Mouse (Mus musculus) right cerebral cortex, postnatal 14 days (tissue): ENCODE results near the gene Trip10.

Experiments
- DNase-seq: peaks from one replicate; pipeline ENCODE4 v3.0.0; 2022

Gene Trip10

DNA sequence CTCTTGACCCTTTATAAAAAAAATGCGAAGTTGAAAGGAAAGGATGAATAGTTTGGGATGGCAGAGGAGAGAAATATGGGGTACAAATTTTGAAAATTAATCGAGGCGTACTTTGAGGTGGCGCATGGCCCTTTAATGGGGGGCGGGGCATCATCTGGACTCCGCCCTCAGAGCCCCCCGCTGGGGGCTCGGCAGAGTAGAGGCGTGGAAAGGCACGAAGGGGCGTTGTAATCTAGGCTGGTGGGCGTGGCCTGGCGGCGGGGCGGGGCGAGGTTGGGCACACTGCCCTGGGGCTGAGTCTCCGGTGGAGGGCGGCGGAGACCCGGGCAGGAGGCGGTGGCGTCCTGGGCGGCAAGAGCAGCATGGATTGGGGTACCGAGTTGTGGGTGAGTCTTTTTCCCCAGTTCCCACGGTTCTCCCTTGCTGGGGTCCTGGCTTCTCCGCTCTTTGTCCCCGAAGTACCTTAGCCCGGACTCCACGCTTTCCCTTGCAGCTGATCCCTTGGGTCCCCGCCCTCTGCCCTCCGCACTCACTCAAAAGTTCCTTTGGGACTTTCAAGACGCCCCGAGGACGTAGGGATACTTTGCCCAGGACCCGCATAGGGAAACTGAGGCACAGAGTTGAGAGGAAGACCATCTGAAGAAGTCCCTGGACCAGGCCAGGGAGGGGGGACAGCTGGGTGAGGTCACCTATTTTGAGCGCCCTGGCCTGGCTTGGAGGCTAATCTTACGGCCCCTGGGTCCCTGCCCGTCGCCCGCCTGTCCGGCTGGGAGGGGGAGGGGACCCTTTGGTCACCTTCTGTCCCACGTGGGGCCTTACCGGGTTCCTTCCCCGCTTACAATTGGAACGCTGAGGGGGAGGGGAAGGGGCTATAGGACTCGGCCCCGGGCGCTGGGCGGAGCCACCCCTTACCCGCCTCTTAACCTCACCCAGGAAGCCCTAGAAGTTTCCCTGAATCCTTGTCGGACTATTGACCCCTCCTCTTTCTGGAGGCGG, at the start of gene Trip10:
Gene Trip10, plus strand, starts transcription at position 270 of the 996 bp plus-strand sequence.
- peak; percentile 87 for DNase-seq

DNA sequence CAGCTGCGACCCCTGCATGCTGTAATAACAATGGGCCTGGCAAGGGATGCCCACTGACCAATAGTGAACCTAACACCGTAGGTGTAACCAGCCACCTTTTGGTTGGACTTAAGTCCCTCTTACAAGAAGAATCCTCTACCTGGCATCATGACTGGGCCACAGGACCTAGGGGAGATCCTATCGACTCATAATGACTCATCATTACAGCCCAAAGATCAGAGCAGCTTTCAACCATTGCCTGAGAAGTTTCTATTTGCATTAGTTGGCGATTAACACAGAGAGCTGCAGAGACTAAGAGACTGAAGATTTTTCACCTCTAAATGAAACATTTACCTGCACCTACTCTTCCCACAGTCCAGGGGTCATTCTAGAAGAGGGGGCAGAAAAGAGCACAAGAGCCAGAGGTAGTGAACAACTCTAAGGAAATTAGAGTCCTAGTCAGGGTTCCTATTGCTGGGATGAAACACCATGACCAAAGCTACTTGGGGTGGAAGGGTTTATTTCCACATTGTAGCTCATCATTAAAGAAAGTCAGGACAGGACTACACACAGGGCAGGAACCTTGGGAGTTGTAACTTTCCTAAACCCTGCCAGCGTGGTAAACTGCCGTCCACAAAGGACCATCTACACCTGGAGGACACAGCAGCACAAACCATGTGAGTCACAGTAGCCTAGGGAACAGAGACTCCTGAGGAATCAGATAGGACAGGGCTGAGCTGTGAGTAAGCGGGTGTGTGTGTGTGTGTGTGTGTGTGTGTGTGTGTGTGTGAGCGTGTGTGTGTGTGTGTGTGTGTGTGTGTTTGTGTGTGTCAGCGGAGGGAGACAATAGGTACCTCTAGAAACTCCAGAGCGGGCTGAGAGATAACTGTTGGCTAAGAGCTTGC, 47.2 kb upstream of the Trip10 start:
- DNase-seq: no peak

DNA sequence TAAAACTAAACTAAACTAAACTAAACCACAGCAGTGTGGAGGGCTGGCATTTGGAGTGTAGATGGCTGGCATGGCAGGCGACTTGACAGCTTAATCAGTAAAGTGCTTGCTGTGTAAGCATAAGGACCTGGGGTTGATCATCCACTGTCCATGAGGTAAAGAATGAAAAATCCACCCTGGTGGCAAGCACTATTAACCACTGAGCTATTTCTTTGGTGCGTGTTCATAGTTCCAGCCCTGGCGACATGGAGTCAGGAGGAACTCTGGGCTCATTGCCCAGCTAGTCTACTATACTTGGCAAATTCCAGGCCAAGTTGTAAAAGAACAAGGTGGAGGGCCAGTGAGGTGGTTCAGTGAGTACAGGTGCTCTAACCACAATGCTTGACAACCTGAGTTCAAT, 41.3 kb upstream of the Trip10 start:
- no peak for DNase-seq

DNA sequence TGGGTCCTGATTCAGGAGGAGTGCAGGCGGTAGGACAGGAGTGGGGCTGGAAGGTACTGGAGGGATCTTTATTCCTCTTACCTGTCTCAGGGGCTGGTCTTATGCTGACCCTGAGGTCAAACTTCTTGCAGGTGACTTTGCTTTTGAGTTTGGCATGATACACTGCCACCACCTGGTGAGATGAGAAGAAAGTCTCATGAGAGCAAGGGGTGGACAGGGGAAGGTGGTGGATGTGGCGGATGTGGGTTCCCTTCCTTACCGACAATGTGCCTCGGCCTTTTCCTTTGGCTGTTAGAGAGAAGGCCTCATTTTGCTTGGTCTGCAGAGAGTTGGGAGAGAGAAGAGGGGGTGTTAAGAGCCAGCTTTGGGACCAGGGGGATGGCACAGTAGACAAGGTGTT, 39.9 kb upstream of the Trip10 start:
- DNase-seq: no peak

DNA sequence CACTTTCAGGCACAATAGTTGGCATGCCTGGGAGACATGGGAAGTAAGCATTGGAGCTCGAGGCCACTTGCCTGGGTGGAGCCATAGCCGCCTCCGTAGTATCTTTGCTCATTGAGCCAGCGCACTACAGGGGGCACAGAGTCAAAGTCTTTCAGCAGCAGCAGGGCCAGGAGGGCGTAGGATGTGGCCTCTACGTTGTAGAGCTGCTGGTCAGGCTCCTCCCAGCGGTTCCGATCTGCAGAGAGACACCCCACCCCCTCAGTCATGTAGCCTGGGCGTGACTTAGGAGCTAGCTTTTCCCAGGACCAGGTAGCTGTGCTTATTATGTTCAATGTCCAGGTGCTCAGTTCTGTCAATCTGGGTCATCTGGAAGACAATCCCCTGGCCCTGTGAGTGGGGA, 37.8 kb upstream of the Trip10 start:
- no peak for DNase-seq

DNA sequence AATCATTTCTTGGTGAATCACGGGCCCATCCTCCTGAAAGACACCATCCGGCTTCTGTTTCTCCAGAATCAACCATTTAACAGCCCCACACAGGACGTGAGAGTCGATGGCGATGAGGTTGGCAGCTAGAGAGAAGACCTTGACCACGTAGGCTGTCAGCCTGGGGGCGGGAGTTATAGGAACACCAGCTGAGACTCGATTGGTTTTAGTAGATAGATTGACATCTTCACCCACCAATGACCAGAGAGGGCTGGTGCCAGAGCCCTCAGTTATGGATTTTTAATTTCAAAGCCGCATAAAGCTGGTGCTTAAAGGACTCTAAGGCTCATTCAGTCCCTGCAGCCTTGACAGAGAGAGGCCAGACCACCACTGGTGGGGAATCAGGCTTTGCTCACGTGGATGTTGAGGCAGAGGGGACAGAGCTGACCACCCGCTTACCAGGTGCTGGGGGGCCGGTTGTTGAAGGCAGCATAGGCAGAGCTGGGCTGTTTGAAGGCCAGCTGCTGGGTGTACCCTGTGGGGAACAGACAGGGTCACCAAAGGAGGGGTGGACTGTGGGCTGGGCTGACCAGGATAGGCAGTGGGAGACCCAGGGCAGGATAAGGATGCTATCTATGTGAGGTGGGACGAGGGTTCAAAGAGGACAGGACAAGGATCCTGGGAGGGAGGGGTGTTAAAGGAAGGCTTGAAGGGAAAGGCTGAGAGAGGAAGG, 34.4 kb upstream of the Trip10 start:
- no peak for DNase-seq

DNA sequence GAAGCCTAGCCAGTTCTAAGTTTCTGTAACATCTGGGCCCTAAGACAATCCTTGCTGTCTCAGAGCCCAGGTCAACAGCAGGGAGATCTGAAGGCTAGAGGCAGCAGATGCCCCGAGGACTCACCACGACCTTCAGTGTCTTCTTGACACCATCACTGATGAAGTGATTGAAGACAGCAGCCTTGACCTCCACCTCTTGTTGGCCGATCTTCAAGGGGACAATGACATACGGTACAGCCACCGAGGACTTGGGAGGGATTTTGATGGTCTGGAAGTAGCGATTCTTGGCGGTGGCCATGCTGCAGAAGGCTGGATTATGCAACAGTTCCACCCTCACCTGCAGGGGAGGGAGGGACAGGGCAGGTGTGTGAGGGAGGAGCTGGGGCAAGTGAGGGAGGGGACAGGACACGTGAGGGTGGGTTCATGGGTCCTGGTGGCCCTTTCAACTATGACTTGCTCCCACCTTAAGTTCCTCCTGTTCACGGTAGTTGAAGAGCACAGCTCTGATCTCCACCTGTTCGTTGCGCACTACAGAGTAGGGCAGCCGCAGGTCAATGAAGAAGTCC, 30.8 kb upstream of the Trip10 start:
- no peak for DNase-seq

DNA sequence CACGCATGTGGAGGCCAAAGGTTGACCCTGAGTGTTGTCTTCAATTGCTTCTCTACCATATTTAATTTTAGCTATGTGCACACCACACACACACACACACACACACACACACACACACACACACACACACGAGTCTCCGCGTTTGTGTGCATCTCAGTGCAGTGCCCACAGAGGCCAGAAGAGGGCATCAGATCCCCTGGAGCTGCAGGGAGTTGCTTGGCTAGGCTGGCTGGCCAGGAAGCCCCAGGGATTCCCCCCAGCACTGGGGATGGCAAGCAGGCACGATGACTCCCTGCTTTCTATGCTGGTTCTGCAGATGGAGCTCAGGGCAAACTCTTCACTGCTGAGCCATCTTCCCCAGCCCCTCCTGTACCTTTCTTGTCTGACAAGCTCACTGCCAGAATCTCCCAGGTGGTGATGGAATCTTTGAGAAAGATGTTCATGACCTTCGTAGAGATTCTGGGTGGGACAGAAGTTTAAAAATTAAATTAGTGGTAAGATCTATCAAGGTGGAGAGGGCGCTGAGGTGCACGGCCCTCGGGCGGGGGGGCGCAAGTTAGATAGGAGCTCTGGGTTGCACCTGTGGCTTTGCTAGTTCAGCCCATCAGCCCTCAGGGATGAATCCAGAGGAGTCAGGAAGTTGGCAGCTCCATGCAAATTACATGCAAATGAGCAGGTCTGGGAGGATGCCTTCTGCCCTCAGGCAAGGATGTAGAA, 29.9 kb upstream of the Trip10 start:
- DNase-seq: peak; percentile 83

DNA sequence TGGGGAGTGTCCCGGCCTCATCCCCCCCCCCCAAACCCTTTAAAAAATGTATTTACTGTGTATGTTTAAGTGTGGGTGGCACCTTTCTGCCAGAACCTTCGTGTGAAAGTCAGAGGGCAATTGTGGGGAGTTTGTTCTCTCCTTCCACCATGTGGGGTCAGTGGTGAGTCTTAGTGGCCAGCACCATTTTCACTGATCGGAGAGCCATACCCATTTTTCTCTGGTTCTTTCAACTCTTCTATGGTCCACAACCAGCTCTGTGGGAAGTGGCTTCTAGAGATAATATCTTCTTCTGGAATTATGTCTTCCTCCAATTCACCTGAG, 29.4 kb upstream of the Trip10 start:
- DNase-seq: no peak

DNA sequence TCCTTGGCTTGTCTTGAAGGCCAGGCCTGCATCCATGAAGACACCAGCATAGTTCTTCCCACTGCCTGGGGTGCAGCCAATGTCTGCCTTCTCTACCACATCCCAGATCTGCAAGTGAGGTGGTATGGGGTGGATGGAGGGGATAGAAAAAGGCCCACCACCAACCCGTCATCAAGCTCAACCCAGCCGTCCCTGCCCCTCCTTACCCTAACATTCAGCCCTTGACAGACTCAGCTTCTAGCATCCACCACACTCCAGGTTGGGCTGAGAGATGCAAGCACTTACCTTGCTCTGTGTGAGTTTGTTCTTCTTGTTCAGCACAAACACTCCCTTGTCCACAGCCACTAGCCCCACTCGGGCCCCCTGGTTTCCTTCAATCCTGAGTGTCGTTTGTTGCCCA, 27.3 kb upstream of the Trip10 start:
- DNase-seq: no peak

DNA sequence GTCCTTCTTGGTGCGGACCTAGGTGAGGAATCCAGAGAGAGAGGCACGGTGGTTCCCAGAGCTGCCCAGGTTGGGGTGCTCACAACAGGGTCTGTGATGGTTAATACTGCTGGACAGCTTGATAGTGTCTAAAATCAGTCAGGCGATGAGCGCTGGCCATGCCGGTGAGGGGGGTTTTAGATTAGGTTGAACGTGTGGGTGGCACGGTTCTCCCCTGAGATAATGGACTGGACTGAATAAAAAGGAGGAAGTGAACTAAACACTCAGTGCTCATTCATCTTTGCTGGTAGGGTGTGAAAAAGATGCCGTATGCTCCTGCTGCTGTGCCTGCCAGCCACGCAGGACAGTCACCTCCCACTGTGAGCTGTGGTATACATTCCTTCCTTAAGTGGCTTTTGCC, 25.9 kb upstream of the Trip10 start:
- no peak for DNase-seq

DNA sequence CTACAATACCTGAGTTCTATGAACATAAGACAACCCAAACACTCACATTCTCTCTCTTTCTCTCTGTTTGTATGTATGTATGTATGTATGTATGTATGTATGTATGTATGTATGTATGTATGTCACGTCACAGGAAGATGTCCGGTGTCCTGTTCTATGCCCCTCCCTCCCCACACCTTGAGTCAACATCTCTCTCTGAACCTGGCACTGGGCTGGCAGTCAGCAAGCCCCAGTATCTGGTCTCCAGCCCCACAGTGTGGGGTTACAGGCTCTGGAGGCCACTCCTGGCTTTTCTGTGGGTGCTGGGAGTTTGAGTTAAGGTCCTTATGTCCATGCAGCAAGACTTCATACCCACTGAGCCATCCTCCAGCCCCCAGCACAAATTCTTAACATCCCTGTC, 21.8 kb upstream of the Trip10 start:
- no peak for DNase-seq

DNA sequence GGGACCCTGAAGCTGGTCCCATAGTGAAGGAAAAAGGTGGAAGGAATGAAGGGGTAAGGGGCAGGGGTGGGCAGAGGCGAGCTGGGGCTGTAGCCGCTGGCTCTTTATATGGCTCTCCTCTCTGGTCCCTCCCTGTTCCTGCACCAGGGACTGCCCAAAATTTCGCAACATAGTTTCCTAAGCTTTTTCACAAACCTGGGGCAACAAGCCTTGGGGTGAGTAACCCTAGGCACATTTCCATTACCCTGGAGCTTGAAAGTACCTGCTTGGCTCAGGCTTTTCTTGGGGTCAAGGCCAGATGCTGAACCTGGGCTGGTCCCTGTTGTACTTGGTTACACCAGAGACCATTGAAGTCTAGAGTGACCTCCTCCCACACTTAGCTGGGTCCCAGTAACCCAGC, 21.2 kb upstream of the Trip10 start, which contains the start of gene C3:
Gene C3, minus strand, starts transcription at position 123 of the 400 bp plus-strand sequence.
- no peak for DNase-seq

DNA sequence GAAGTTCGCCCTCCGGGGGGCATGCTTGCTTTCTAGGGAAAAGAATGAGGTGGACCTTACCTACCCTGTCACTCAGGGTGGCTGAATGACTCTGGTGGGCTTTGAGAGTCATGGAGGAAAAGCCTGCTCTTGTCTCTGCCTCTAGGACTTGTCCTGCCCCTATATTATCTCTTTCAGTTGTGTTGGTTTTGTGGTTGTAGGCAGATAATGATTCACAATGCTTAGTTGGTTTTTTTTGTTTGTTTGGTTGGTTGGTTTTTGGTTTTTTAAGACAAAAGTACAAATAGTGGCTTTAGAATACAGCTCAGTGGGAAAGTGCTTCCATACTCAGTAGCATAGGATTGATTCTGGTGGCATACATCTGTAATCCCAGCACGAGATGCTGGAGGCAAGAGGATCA, 20.4 kb upstream of the Trip10 start:
- DNase-seq: no peak

DNA sequence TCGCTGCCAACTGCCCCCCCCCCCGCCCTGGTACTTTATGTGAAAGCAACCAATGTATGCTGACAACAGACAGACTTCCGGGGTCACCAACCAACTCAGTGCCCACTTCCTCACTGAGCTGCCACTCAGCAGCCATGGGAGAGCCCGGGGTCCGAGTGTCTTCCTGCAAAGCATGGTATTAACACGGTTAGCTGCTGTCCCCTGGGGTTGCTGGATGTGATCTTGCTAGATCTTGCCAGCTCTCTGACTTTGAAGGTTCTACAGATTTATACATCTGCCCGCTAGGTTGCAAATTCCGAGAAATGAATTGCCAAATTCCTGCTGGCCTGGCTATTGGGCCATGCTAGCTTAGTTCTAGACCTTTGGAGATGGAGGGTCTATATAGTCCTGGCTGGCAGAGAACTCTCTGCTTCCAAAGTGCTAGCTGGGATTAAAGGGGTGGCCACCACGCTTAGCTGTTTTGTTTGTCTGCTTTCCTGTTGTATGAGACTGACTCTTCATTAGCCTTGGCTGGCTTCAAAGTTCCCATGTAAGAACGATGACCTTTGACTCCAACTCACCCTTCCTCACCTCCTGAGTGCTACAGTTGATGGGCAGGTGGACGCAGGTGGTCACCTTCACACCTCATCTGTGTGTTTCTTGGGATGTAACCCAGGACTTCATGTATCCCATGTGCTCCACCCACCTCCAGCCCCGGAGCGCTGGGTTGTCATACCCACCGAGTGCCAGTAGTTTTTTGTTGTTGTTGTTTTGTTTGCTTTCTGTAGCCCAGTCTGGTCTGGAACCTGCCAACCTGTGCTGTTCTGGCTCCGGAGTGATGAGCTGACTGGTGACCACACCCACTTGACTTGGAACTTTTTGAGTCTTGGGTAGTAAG, 19.2 kb upstream of the Trip10 start:
- DNase-seq: no peak

DNA sequence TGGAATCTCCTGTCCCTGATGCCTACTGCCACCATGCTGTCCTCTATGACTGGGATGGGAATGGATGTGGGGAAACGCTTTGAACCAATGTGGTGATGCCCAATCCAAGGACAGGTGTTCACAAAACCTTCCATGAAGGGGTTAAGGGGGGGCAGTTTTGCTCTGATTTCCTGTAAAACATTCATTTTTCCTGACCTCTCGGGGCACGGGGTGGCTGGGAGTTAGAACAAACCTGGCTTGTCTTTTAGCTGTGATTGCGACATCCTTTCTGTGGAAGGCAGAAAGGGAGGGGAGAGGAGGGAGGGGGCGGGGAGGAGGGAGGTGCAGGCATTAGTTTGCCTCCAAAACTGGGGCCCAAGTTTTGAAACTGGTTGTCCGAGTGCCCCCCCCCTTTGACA, 18.5 kb upstream of the Trip10 start:
- no peak for DNase-seq

DNA sequence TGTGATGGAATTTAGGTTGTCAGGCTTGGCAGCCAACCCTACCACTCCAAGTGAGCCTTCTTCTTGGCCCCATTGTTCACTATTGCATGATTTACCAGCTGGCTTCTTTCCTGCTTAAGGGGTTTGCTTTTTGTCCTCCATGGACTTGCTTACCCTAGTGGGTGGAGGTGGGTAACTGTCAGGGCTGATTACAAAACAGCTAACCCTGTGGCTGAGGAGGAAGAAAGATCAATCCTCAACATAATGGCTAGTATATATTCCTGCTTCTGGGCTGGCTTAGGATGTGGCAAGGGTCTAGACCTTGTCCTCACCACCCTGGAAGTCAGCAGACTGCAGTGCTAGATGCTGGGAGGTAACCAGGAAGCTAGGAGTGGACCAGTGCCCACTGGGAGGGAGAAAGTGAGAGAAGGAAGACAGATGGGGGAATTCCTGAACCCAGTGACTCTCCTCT, 17.9 kb upstream of the Trip10 start:
- DNase-seq: no peak

DNA sequence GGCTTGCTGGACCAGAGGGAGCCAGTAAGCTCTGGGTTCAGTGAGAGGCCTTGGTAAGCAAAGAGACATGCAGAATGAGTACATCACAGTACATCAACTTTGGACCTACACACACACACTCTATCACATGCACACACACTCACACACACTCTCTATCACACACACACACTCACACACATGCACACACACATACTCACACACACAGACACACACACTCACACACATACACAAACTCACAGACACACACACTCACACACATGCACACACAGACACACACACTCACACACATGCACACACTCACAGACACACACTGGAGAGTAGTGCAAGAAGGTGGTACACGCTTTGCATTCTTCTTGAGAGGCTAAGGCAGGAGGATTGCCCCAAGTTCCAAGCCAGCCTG, 17.1 kb upstream of the Trip10 start:
- DNase-seq: no peak

DNA sequence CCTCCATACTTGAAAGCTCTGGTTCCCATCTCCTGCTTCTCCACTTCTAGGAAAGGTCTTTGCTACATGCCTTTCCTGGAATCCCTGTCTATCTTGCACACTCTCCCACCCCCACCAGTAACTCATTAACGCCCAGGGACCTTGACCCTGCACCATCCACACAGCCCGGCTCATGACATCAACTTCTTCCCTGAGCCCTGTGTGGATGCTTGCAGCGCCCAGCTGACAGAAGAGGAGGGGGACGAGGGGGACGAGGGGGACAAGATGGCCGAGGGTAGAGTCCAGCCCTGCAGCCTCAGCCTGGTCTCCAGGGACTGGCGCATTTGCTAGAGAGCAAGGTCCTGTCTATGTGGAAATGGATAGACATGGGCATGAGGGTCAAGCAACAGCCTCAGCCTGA, 16.2 kb upstream of the Trip10 start:
- no peak for DNase-seq

DNA sequence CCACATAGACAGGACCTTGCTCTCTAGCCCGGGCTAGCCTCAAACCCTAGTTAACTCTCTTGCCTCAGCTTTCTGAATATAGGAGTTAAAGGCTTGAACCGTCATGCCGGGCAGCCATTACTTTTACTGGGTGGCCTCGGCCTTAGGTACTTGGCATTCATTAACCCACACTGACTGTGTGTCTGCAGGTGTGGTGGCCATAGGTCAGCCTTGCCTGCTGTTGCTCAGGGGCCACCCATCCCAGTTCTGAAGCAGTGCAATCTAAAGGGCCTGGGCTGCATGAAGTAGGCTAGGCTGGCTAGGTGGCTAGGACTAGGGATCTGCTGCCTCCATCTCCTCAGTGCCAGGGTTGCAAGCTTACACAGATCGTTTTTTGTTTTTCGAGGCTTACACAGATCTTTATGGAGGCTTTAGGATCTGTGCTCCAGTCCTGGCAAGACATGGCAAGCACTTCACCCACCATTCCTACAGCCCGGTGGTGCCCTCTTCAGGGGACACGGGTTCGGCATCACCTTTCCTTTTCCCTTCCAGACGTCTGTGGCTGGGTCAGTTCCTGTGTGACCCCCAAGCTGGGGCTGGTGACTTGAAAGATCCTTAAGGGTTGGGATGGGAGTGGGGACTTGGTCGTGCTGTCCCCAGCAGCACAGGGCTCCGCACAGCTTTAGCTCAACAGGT, 14.9 kb upstream of the Trip10 start:
- no peak for DNase-seq
